Mouse (Mus musculus) embryonic stem cell, embryonic (primary cell): Measurements from ENCODE around the gene Gm37240.

Experiments
- CTCF ChIA-PET, 4 experiments: fragments of 300-600 bp in 2 of 4; fragments of 350-600 bp in 2 of 4; sonication (Branson Sonifier 250); formaldehyde crosslinking; loops; one replicate each; lab custom pipeline; 2022; ENCODE audit warnings: inconsistent platforms in 2 of 4; lab: Charles Lee
- POLR2A ChIA-PET, 4 experiments: fragments of 300-600 bp in 2 of 4; fragments of 350-600 bp in 2 of 4; sonication (Branson Sonifier 250); formaldehyde crosslinking; loops; one replicate each; lab custom pipeline; 2022; ENCODE audit warnings: antibody characterized with exemption in 4 of 4, inconsistent platforms in 1 of 4; lab: Charles Lee

The Gm37240 gene

GRCm38 (mm10) chr3:85308706-85309105 is 578.6 kb downstream of the Gm37240 start:
- ChIA-PET POLR2A (interaction anchor here in 1 of 4 experiments (0.6 kb wide), 1 partner anchor 86 kb away, joined by 3 read pairs; no protein-coding TSS in a partner anchor), CTCF (no interaction called here)

- ChIA-PET POLR2A (interaction anchor here in 3 of 4 experiments (0.6 to 0.9 kb wide), 3 partner anchors 10 to 584 kb away, joined by 3 to 5 read pairs (median 3); no protein-coding TSS in a partner anchor), CTCF (interaction anchor here in 1 of 4 experiments (0.6 kb wide), 1 partner anchor 481 kb away, joined by 3 read pairs; no protein-coding TSS in a partner anchor)
Measured at GRCm38 (mm10) chr3:85301851-85302250, 585.5 kb downstream of the Gm37240 start.

GRCm38 (mm10) chr3:85301336-85301735 is 586.0 kb downstream of the Gm37240 start:
- CTCF ChIA-PET = interaction anchor here in 1 of 4 experiments (0.6 kb wide), 1 partner anchor 480 kb away, joined by 3 read pairs; no protein-coding TSS in a partner anchor
- POLR2A ChIA-PET = no interaction called here

- POLR2A ChIA-PET = interaction anchor here in 1 of 4 experiments (0.5 kb wide), 1 partner anchor 40 kb away, joined by 3 read pairs; no protein-coding TSS in a partner anchor
Measured at GRCm38 (mm10) chr3:85299649-85300550, 587.4 kb downstream of the Gm37240 start.

DNA sequence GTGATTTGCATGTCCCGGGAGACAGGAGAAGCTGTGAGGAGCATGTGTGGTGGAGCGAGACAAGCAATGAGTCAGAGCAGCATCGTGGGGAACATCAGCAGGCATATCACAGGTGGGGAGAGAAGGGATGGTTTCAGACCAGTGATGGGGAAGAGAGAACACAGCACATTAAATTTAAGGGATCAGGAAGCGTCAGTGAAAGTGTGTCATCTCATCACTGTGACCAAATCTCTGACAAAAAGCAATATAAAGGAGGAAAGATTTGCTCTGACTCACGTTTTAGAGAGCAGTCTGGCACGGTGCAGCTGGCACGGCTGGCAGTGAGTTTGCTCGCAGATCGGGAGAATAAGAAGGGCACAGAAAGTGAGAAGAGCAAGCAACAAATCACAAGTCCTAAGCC is 592.1 kb downstream of the Gm37240 start:
- ChIA-PET CTCF (no interaction called here), POLR2A (no interaction called here)

More at GRCm38 (mm10) chr3:85299649-85300550, 587.4 kb downstream of the Gm37240 start:
- CTCF ChIA-PET = no interaction called here

- ChIA-PET POLR2A (no interaction called here), CTCF (no interaction called here)
Measured at GRCm38 (mm10) chr3:85287627-85288026, 599.7 kb downstream of the Gm37240 start.

GRCm38 (mm10) chr3:85284483-85284882 is 602.8 kb downstream of the Gm37240 start:
- ChIA-PET CTCF (no interaction called here), POLR2A (interaction anchor here in 1 of 4 experiments (1.2 kb wide), 1 partner anchor 10 kb away, joined by 3 read pairs; no protein-coding TSS in a partner anchor)

GRCm38 (mm10) chr3:85282816-85283215 is 604.5 kb downstream of the Gm37240 start:
- ChIA-PET CTCF (no interaction called here), POLR2A (no interaction called here)

DNA sequence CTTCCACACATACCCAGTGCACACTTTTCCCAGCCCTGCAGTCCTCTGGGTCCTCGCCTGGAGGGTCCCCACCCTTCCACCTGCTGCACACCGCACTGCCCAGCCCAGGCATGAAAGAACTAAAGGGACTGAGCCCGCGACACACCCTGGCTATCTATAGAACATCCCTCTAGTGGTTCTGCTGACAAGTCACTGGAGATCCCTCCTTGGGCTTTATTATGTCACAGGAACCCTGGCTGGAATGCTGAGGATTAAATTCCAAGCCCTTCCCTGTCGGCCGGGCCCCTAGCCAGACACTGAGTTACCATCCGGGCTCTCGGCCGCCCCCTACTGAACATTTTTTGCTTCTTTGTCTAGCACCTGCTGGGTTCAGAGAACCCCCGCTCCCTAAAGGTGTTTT is 612.2 kb downstream of the Gm37240 start:
- POLR2A ChIA-PET = interaction anchor here in 2 of 4 experiments (0.9 to 1.5 kb wide), 6 partner anchors 10 to 469 kb away, joined by 3 read pairs; no protein-coding TSS in a partner anchor
- CTCF ChIA-PET = interaction anchor here in 1 of 4 experiments (1.3 kb wide), 1 partner anchor 298 kb away, joined by 3 read pairs; the partner anchor contains the start of gene Gatb

DNA sequence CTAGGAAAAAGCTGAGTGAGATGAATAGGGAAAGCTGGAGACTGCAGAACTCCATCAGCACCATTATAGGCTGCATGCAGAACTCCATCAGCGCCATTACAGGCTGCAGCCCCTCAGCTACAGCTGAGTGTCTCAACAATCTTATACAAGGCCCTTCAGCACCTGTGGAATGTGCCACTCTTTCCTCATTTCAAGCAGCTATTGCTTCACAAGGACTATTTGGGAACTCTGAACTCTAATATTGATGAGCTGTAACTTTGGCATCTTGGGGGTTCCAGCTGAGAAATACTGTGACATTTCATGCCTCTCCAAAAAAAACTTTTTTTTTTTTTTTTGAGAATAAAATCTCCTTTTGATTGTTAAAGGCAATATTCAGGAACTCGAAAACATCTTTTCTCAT is 615.8 kb downstream of the Gm37240 start:
- ChIA-PET POLR2A (interaction anchor here in 2 of 4 experiments (0.6 to 0.8 kb wide), 3 partner anchors 256 to 1856 kb away, joined by 3 to 5 read pairs (median 3); no protein-coding TSS in a partner anchor), CTCF (interaction anchor here in 1 of 4 experiments (0.6 kb wide), 1 partner anchor 84 kb away, joined by 3 read pairs; no protein-coding TSS in a partner anchor)

DNA sequence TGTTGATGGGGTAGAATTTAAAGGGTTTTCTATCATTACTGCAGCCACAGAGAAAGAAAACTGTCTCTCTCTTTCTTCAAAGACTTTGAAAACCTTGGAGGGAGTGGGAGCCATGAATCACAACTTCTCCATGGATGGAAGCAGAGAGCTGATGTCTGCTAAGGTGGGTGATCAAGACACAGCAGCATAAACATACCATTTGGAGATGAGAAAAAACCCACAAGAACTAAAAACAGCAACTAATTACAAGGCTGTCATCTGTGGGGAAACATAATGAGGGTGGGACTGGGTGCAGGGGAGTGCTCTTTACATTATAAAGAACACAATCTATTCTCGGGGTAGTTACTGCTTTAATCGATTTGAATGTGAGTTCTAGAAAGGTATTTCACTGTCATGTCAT is 622.4 kb downstream of the Gm37240 start:
- POLR2A ChIA-PET = interaction anchor here in 1 of 4 experiments (1.4 kb wide), 1 partner anchor 8 kb away, joined by 3 read pairs; no protein-coding TSS in a partner anchor
- CTCF ChIA-PET = no interaction called here

GRCm38 (mm10) chr3:85264546-85264945 is 622.8 kb downstream of the Gm37240 start:
- POLR2A ChIA-PET = interaction anchor here in 1 of 4 experiments (1.4 kb wide), 1 partner anchor 9 kb away, joined by 3 read pairs; no protein-coding TSS in a partner anchor
- CTCF ChIA-PET = no interaction called here

DNA sequence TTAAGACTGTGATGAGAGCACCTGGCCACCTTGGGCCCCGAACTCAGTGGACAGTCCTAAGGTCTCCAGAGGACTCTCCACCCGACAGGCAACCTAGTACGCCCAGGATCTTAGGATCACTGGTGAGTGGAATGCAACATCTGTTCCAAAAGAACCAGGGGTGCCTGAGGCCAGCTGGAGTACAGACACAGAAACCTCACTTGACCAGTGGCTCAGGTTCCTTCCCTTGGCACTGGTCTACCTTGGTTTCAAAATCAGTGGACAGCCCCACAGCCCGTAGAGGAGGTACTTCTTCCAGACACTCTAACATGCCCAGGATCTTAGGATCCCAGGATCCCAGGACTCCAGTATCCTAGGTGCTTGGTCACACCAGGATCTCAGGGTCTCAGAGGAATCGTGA is 632.8 kb downstream of the Gm37240 start:
- CTCF ChIA-PET = no interaction called here
- POLR2A ChIA-PET = no interaction called here

DNA sequence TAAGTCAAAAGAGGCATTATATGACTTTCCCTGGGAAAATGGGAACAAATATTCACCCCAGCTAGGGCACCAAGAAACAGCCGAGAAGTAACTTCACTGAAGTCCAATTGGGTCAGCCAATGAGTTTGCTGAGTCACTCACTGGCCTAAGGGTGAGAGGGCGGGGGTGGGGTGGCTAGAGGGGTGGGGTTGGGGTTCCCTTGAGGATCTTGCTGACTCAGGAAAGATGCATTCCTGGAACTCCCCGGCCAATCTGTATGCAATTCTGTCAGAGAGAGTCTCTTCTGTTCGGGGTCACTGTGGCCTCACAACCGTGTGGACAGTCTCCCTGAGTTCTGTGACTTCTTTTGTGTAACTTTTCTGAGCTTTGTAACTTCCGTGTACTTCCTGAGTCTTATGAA is 635.7 kb downstream of the Gm37240 start:
- ChIA-PET POLR2A (interaction anchor here in 2 of 4 experiments (0.5 to 0.6 kb wide), 4 partner anchors 28 to 448 kb away, joined by 3 to 5 read pairs (median 4); no protein-coding TSS in a partner anchor), CTCF (no interaction called here)

DNA sequence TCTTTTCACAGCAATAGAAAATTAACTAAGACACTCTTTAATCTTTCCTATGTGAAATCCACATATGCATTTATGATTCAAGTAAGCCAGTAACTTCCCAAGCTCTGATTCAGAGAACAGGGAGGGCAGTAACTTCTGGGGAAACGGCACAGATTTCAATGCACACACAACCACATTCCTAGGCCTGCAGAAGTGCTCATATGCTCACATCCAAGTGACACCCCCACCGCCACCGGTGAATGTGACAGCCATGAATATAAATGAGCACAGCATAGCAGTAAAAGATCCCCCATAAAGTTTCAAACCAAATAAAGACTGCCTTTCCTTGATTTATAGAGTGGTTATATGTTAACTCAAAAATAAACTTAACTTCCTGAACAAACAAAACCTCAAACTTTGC is 641.2 kb downstream of the Gm37240 start:
- ChIA-PET POLR2A (no interaction called here), CTCF (no interaction called here)

DNA sequence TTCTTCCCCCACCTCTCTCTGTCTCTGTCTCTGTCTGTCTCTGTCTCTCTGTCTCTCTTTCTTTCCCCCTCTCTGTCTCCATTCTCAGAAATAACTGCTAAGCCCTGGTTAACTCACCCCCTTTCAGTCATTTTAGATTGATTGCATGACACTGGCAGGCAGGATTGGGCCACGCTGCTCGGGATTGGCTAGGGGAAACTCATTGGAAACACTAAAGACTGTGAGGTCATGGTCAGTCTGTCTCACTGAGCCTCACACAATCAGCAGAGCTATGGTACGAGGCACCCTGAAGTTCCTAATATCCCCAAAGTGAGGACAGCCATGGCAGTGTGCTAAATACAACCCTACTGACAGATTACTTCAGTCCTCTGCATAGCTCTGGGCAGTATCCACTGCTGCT is 650.8 kb downstream of the Gm37240 start:
- CTCF ChIA-PET = no interaction called here
- POLR2A ChIA-PET = no interaction called here

- CTCF ChIA-PET = no interaction called here
Measured at GRCm38 (mm10) chr3:85232846-85233245, 654.5 kb downstream of the Gm37240 start.

GRCm38 (mm10) chr3:85222046-85222445 is 665.3 kb downstream of the Gm37240 start:
- ChIA-PET POLR2A (no interaction called here), CTCF (interaction anchor here in 1 of 4 experiments (0.7 kb wide), 1 partner anchor 272 kb away, joined by 3 read pairs; no protein-coding TSS in a partner anchor)

More at GRCm38 (mm10) chr3:85232846-85233245, 654.5 kb downstream of the Gm37240 start:
- POLR2A ChIA-PET = no interaction called here

DNA sequence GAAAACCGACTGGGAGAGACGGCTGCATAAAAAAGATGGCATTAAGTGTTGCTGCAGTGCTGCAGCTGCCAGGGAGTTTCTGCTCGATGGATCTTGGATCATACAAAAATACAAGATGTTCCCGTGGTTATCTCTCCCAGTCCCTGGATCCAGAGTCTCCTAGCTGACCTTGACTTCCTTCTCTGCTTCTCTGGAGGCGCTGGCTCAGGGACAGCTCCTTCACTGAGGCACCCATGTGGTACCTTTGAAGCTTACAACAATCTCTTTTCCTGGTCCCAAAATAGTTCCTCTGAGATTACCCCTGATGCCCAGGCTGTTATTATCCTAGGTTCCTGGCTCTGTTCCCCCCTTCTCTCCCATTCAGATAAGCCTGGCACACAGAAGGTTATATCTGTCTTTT is 672.4 kb downstream of the Gm37240 start:
- POLR2A ChIA-PET = interaction anchor here in 1 of 4 experiments (0.7 kb wide), 1 partner anchor 25 kb away, joined by 3 read pairs; no protein-coding TSS in a partner anchor
- CTCF ChIA-PET = no interaction called here
